Mouse (Mus musculus) left cerebral cortex, postnatal 14 days (tissue): Measurements from ENCODE around the gene Pim1. TPM values are rescaled to one million over a fixed set of nuclear protein-coding genes. Genes with fewer than 3 reads are reported as not detected.

ENCODE experiments used
- total RNA-seq, 2 experiments: library from RNA; stranded (reverse); gene quantifications; 2 replicates each; pipeline ENCODE4 v1.2.3; 2021

Gene Pim1
- total RNA-seq, 2 experiments from 2014 or later: 3.4 to 4.2 TPM

Other genes starting within 250 kb of the Pim1 start
- gene Ppil1, start 226.6 kb upstream of the Pim1 start, total RNA-seq: 10 to 100 TPM; 17.8 to 17.9 TPM
- gene BC004004, start 222.0 kb upstream of the Pim1 start, total RNA-seq: 100 to 1,000 TPM in 1 of 2 experiments, 10 to 100 TPM in 1; 87.5 to 103 TPM
- gene Pi16, start 173.1 kb upstream of the Pim1 start, total RNA-seq: 1 to 10 TPM; 1.3 to 1.9 TPM
- gene Mtch1, start 142.8 kb upstream of the Pim1 start, total RNA-seq: 100 to 1,000 TPM; 486 to 490 TPM
- gene Fgd2, start 129.8 kb upstream of the Pim1 start, total RNA-seq: 1 to 10 TPM; 4.8 to 9.0 TPM
- gene Gm17657, start 58.9 kb downstream of the Pim1 start, total RNA-seq: not detected
- gene Tbc1d22b, start 59.0 kb downstream of the Pim1 start, total RNA-seq: 10 to 100 TPM; 44.1 to 47.0 TPM
- gene Tmem217, start 61.6 kb downstream of the Pim1 start, total RNA-seq: under 1 TPM in 1 of 2 experiments, not detected in 1; 0.68 TPM
- gene Rnf8, start 124.0 kb downstream of the Pim1 start, total RNA-seq: 10 to 100 TPM; 46.8 to 58.6 TPM
- gene Gm28043, start 124.1 kb downstream of the Pim1 start, total RNA-seq: 1 to 10 TPM; 3.1 to 3.7 TPM
- 10 to 100 TPM; 86.8 to 96.7 TPM for gene Cmtr1, start 169.8 kb downstream of the Pim1 start, total RNA-seq
- 10 to 100 TPM; 13.5 to 15.1 TPM for gene Ccdc167, start 226.3 kb downstream of the Pim1 start, total RNA-seq